Mouse (Mus musculus) heart, embryonic 14.5 days (tissue): ENCODE measurements around the gene Pex16. TPM values are rescaled to one million over a fixed set of nuclear protein-coding genes. Genes with fewer than 3 reads are reported as not detected.

ENCODE experiments used
- ATAC-seq: fragments of 200-750 bp; cut with Nextera tagmentation; 2 replicates; pipeline ENCODE4 v1.8.0; 2017; ENCODE audit warnings: low read depth, moderate TSS enrichment; ENCODE audit not compliant: insufficient number of reproducible peaks, insufficient read depth, low FRiP score
- H3K27ac ChIP-seq, 2 experiments: fragments of 200-500 bp in 1 of 2; fragments of 300-500 bp in 1 of 2; sonication (generic) in 1 of 2; replicated peaks in 1 of 2; 2 replicates each; pipeline ENCODE4 v1.5.1; 2012 to 2014; ENCODE audit warnings: low read depth in 2 of 2, low read length in 2 of 2, control low read depth in 1 of 2, mild to moderate bottlenecking in 1 of 2, mixed read lengths in 1 of 2; ENCODE audit not compliant: control insufficient read depth in 1 of 2, insufficient read depth in 1 of 2
- H3K27me3 ChIP-seq: fragments of 300-500 bp; sonication (generic); 2 replicates; pipeline ENCODE4 v1.6.1; 2014; ENCODE audit warnings: mild to moderate bottlenecking, low read length, control low read depth; ENCODE audit not compliant: control insufficient read depth, insufficient read depth
- H3K36me3 ChIP-seq: fragments of 300-500 bp; sonication (generic); 2 replicates; pipeline ENCODE4 v1.6.1; 2014; ENCODE audit warnings: mild to moderate bottlenecking, control low read depth, low read length, mixed read lengths; ENCODE audit not compliant: control insufficient read depth, insufficient read depth
- H3K4me1 ChIP-seq, 2 experiments: fragments of 200-500 bp in 1 of 2; fragments of 300-500 bp in 1 of 2; sonication (generic) in 1 of 2; 2 replicates each; pipeline ENCODE4 v1.6.1; 2012 to 2014; ENCODE audit warnings: low read length in 2 of 2, control low read depth in 1 of 2, mixed read lengths in 1 of 2; ENCODE audit not compliant: control insufficient read depth in 2 of 2, insufficient read depth in 2 of 2
- H3K4me2 ChIP-seq: fragments of 300-500 bp; sonication (generic); 2 replicates; pipeline ENCODE4 v1.6.1; 2014; ENCODE audit warnings: mild to moderate bottlenecking, low read length
- H3K4me3 ChIP-seq, 2 experiments: fragments of 200-500 bp in 1 of 2; fragments of 300-500 bp in 1 of 2; sonication (generic) in 1 of 2; 2 replicates each; pipeline ENCODE4 v1.5.1; 2012 to 2014; ENCODE audit warnings: low read length in 2 of 2, mild to moderate bottlenecking in 2 of 2, control low read depth in 1 of 2, low read depth in 1 of 2, moderate library complexity in 1 of 2; ENCODE audit not compliant: control insufficient read depth in 1 of 2, insufficient read depth in 1 of 2
- H3K9ac ChIP-seq: fragments of 300-500 bp; sonication (generic); 2 replicates; pipeline ENCODE4 v1.6.1; 2014; ENCODE audit warnings: mild to moderate bottlenecking, low read length
- H3K9me3 ChIP-seq: fragments of 300-500 bp; sonication (generic); 2 replicates; pipeline ENCODE4 v1.6.1; 2016; ENCODE audit warnings: low read length, control low read depth; ENCODE audit not compliant: control insufficient read depth
- WGBS: fragments of 180-500 bp; shearing (Covaris S2); extraction: QIAGEN DNeasy Blood & Tissue Kit; methylation state at CpG from one replicate; pipeline ENCODE4 v1.1.7; 2014; 5-methylcytosine and 5-hydroxymethylcytosine counted together
- polyA plus RNA-seq: library from polyadenylated mRNA; unstranded; fragments of >200 nt; fragmentation: Nextera tagmentation; extraction: Ambion mirVana; gene quantifications from 2 replicates; pipeline ENCODE4 v1.2.1, GENCODE M21; 2014

Gene Pex16
- polyA plus RNA-seq, 1 experiment from 2014 or later, result 19.7 TPM

- peaks cover 9 to 10% of the 10 kb centered on the region in 2 experiments for H3K4me1 ChIP-seq
- no peaks in the 10 kb centered on the region for H3K36me3 ChIP-seq
- peak overlapping the region; percentile 60 for H3K9ac ChIP-seq
- H3K4me3 ChIP-seq, result peak overlapping the region; percentile 40 to 44
- H3K27me3 ChIP-seq, result peaks cover 47% of the 10 kb centered on the region
- H3K4me2 ChIP-seq, result peak overlapping the region; percentile 85
- no peak overlapping the region for H3K27ac ChIP-seq
- no peaks in the 10 kb centered on the region for H3K9me3 ChIP-seq
- 14% methylated on average over 19 of the region's 19 CpGs for WGBS
- no peak for ATAC-seq
Measured at GRCm38 (mm10) chr2:92370375-92370774, 4.1 kb upstream of the Pex16 start.

- peaks cover 47% of the 10 kb centered on the region for H3K27me3 ChIP-seq
- WGBS, result 2% methylated on average over 45 of the region's 45 CpGs
- peak overlapping the region; percentile 60 for H3K9ac ChIP-seq
- H3K36me3 ChIP-seq, result no peaks in the 10 kb centered on the region
- no peaks in the 10 kb centered on the region for H3K9me3 ChIP-seq
- no peak overlapping the region for H3K27ac ChIP-seq
- ATAC-seq, result no peak; the same call in 1 of the 2 replicates
- H3K4me1 ChIP-seq, result peaks cover 14% of the 10 kb centered on the region in 2 experiments
- H3K4me3 ChIP-seq, result peak overlapping the region; percentile 40 to 44
- peak overlapping the region; percentile 85 for H3K4me2 ChIP-seq
Measured at GRCm38 (mm10) chr2:92370821-92371805, 3.4 kb upstream of the Pex16 start.

- H3K36me3 ChIP-seq, result no peaks in the 10 kb centered on the region
- H3K4me2 ChIP-seq, result no peak overlapping the region
- peaks cover 14 to 17% of the 10 kb centered on the region in 2 experiments for H3K4me1 ChIP-seq
- H3K4me3 ChIP-seq, result no peak overlapping the region
- no peaks in the 10 kb centered on the region for H3K9me3 ChIP-seq
- no peak for ATAC-seq
- H3K27me3 ChIP-seq, result peaks cover 47% of the 10 kb centered on the region
- WGBS, result 29% methylated on average over 10 of the region's 10 CpGs
- H3K27ac ChIP-seq, result no peak overlapping the region
- no peak overlapping the region for H3K9ac ChIP-seq
Measured at GRCm38 (mm10) chr2:92371971-92372690, 2.3 kb upstream of the Pex16 start.

GRCm38 (mm10) chr2:92372767-92373436, 1.6 kb upstream of the Pex16 start:
- Histone ChIP-seq H3K36me3 (peaks cover 3% of the 10 kb centered on the region; the same call in 1 of the 2 replicates), H3K4me2 (no peak overlapping the region), H3K27me3 (peaks cover 47% of the 10 kb centered on the region), H3K9ac (no peak overlapping the region), H3K9me3 (no peaks in the 10 kb centered on the region), H3K4me3 (no peak overlapping the region), H3K4me1 (peaks cover 14 to 17% of the 10 kb centered on the region in 2 experiments), H3K27ac (no peak overlapping the region)
- no peak for ATAC-seq
- WGBS, result 68% methylated on average over 9 of the region's 9 CpGs

GRCm38 (mm10) chr2:92373437-92373813, 1.1 kb upstream of the Pex16 start:
- no peak overlapping the region for H3K4me3 ChIP-seq
- peaks cover 45% of the 10 kb centered on the region for H3K27me3 ChIP-seq
- H3K27ac ChIP-seq, result no peak overlapping the region
- no peak overlapping the region for H3K4me2 ChIP-seq
- H3K9me3 ChIP-seq, result no peaks in the 10 kb centered on the region
- peaks cover 8% of the 10 kb centered on the region for H3K36me3 ChIP-seq
- ATAC-seq, result no peak
- no peak overlapping the region for H3K9ac ChIP-seq
- 79% methylated on average over 11 of the region's 11 CpGs for WGBS
- H3K4me1 ChIP-seq, result peaks cover 14 to 17% of the 10 kb centered on the region in 2 experiments

- Histone ChIP-seq H3K4me3 (peak overlapping the region; percentile 62 to 67), H3K9ac (peak overlapping the region; percentile 80), H3K9me3 (no peaks in the 10 kb centered on the region), H3K4me2 (peak overlapping the region; percentile 98), H3K4me1 (peaks cover 14 to 17% of the 10 kb centered on the region in 2 experiments), H3K36me3 (peaks cover 25% of the 10 kb centered on the region), H3K27me3 (peaks cover 27% of the 10 kb centered on the region), H3K27ac (peak overlapping the region; percentile 65 to 73)
- peak; percentile 92 for ATAC-seq
- WGBS, result under 1% methylated on average over 27 of the region's 29 CpGs
Measured at GRCm38 (mm10) chr2:92375099-92375623, 685 bp downstream of the Pex16 start.

GRCm38 (mm10) chr2:92375788-92376187, 1.3 kb downstream of the Pex16 start:
- ATAC-seq, result no peak
- WGBS, result 5% methylated on average over 10 of the region's 10 CpGs
- peak overlapping the region; percentile 26 to 73; a peak in 2 of 4 replicates for H3K27ac ChIP-seq

More at GRCm38 (mm10) chr2:92375788-92376187, 1.3 kb downstream of the Pex16 start:
- H3K9me3 ChIP-seq, result no peaks in the 10 kb centered on the region
- peak overlapping the region; percentile 80 for H3K9ac ChIP-seq
- H3K4me1 ChIP-seq, result peaks cover 11 to 16% of the 10 kb centered on the region in 2 experiments
- peak overlapping the region; percentile 98 for H3K4me2 ChIP-seq
- peaks cover 21% of the 10 kb centered on the region for H3K27me3 ChIP-seq
- H3K36me3 ChIP-seq, result peaks cover 32% of the 10 kb centered on the region
- H3K4me3 ChIP-seq, result peak overlapping the region; percentile 62 to 67
